Mouse (Mus musculus): ENCODE measurements around the gene Scml4.

DNA sequence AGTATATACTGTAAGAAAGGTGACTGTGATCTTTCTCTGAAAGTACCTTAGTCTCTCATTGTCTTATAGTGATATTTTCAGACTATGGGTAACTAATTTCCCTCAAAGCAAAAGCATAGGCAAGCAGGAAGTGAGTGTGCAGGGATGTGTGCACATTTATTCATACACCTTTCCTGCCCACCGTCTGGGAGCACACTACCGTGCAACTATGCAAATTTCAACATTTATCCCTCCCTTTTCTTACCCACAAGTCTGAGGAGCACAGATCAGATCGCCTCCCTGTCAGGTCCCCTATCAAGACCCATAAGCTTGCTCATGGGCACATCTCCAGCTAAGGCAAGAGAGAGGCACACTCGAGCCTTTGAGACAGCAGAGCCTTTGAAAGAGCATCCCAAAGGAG lies 41.2 kb downstream of the Scml4 start:
- TF ChIP-seq CTCF (IDR thresholded peaks at IDR 0.05; ENCODE audit: extremely low read depth, insufficient read depth, low read length) = no peak
- no peak for TF ChIP-seq POLR2A (IDR thresholded peaks at IDR 0.05; ENCODE audit: extremely low read depth, insufficient read depth, low read length)

All from cortical plate, adult 2 months (tissue).